Mouse (Mus musculus) megakaryocyte-erythroid progenitor cell, adult 5-6 weeks (primary cell): ENCODE measurements at regions not wholly inside any gene's neighbourhood (a gene's known extent, or its start where the extent isn't known, plus 50 kb on each side); places are given as distances from the start of the nearest gene placed in this dataset.
"Not testable (repeated sequence)": the region's sequence is repeated elsewhere in the genome, so short reads cannot be mapped to it uniquely, and the experiment has no call there.

Source experiments
- ATAC-seq: replicated peaks from 2 replicates; pipeline ENCODE4 v1.8.0; 2016; ENCODE audit warnings: mild to moderate bottlenecking, inconsistent platforms; ENCODE audit not compliant: severe bottlenecking, poor library complexity, low FRiP score, low TSS enrichment

- ATAC-seq: no peak
Observed at GRCm38 (mm10) chrX:92981141-92981540, 305.1 kb upstream of the Arx start.

DNA sequence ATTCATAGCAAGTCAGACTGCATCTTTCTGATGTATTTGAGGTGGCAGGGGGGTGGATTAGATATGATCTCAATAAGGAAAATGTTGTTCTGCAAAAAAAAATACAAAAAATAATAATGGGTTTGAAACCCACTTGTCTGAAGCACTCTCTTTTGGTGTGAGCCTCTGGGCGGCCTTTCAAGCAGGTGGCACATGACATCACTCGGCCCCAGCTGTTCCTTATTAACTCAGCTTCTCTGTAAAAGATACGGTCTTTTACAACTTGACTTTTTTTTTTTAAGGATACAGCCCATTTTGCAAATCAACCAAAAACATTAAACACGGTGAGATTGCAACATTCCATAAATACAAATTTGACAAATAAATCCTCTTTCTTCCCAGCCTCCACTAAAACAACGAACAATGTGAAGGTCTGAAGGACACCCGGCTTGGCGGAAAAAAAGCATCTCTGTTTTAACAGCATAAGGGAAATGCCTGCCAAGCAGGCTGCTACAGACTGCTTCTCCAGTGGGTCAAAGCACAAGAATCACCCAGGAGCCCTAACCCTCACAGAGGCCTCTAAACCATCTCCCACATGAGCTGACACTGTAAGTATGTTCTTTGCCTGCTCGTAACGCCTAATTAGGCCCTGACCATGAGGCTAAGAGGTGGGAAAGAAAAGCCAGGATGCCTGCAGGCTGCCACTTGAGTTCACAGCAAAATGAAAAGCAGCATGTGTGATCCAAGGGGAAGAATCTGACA lies 283.8 kb upstream of the Arx start:
- ATAC-seq: no peak

- ATAC-seq: no peak
Observed at GRCm38 (mm10) chrX:93006681-93007080, 279.6 kb upstream of the Arx start.

DNA sequence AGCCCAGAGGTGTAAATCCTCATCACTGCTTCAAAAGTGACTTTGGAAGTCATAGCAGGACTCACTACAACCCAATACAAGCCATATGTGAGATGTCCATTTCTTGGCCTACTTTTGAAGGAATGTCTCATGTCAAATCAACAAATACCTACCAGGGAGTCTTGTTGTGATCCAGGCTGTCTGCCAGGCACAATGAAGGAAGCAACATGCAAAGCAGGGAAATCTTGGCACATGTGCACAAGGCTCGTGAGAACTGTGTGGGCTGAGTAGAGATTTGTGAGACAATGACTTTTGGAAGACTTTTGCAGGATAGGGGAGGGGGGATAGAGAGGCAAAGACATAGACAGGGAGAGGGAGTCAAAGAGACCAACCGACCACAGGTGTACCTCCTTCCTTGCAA lies 274.7 kb upstream of the Arx start:
- no peak for ATAC-seq

DNA sequence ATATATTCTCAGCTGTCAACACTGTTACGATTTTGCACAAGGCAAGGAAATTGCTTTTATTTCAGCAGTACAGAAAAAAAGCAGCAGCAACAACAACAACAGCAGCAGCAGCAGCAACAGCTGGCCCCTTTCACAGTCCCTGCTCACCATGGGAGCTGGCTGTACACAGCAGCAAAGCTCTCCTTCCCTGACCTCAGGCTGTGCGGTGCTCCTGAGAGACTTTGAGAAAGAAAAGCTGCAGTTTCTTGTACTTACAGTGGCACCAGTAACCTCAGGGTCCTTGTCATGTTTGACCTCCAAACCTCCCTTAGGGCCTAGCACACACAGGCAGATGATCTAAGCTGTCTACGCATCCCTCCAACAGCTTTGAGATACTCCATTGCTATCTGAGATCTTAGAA lies 269.9 kb upstream of the Arx start:
- ATAC-seq: no peak

- ATAC-seq: no peak
Observed at GRCm38 (mm10) chrX:93041096-93041495, 245.1 kb upstream of the Arx start.

GRCm38 (mm10) chrX:93042736-93043135 lies 243.5 kb upstream of the Arx start:
- no peak for ATAC-seq

GRCm38 (mm10) chrX:93048967-93049754 lies 237.1 kb upstream of the Arx start:
- no peak for ATAC-seq

- ATAC-seq: no peak
Observed at GRCm38 (mm10) chrX:93049755-93050143, 236.5 kb upstream of the Arx start.

DNA sequence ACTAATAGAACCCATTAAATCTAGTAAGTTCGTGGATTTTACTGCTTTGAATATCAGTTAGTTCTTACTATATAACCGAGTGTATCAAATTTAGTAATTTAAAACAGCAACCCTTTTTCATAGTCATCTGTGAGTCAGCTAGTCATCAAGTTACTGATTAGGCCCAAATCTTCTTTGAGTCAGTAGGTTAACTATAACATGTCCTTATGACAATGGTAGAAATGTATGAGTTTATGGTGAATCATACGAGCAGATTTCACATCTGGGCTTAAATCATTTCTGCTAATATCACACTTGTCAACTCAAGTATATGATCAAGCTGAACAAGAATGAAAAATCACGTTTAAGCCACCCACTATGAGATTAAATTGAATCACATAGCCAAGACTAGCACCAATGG lies 226.7 kb upstream of the Arx start:
- ATAC-seq: no peak

GRCm38 (mm10) chrX:93068884-93069283 lies 217.4 kb upstream of the Arx start:
- ATAC-seq: no peak

GRCm38 (mm10) chrX:93069569-93070289 lies 216.5 kb upstream of the Arx start:
- ATAC-seq: peak; percentile 75; the same call in 1 of the 2 replicates

DNA sequence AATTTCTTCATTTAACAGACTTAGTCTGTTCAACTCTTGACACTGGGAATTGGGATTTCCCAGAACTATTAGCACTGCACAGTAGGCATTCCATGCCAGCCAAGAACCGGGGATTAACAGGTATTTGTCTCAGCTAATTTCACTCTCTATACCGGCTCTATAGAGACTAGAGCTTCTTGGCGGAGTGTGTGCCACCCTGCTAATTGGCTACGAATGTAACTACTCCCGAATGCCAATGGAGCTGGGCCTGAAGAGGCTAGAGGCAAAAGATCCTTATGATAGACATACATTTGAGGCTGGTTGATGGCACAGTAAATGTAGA lies 216.0 kb upstream of the Arx start:
- ATAC-seq: no peak

GRCm38 (mm10) chrX:93088976-93089375 lies 197.3 kb upstream of the Arx start:
- no peak for ATAC-seq

- ATAC-seq: no peak
Observed at GRCm38 (mm10) chrX:93097551-93097950, 188.7 kb upstream of the Arx start.

DNA sequence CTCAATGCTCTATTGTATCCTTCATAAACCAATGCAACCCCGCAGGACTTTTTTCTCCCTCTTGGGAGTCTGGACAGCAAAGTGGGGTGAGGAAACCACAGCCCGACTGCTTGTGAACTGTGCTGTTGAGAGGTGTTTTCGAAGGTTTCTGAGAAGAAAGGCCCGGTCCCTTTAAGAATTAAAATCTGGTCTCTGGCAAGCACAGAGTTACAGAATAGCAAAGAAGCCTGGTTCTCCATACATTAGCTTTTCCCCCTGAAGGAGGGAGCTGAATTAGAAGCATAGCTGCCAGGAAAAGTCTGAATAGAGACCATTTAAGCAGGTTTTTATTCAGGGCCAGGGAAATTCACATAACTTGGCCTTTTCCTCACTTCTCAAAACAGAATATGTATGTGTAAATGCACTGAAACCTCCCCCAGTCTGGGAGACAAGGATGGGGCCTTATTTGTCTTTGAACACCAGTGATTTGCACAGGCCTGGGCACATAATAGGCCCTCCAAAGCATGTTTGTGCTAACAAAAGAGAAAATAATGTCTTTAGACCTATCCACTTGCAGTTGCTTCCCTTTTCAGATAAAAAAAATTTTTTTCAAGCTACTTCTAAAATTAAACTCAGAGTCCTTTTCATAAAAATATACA lies 178.2 kb upstream of the Arx start:
- no peak for ATAC-seq

DNA sequence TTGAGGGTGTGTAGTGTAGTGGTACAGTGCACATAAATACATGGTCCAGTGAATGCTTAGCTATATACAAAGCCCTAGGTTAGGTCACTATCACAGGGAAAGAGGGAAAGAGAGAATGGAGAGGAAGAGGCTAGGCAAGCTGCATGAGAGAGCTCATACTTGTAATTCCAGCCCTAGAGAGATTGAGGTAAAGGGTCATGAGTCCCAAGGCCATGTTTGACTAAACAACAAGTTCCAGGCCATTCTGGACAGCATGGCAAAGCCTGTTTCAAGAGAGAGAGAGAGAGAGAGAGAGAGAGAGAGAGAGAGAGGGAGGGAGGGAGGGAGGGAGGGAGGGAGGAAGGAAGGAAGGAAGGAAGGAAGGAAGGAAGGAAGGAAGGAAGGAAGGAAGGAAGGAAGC lies 131.9 kb upstream of the Arx start:
- ATAC-seq: not testable (repeated sequence)

GRCm38 (mm10) chrX:93159105-93159504 lies 127.1 kb upstream of the Arx start:
- no peak for ATAC-seq

GRCm38 (mm10) chrX:93160956-93161355 lies 125.3 kb upstream of the Arx start:
- ATAC-seq: no peak
